Mouse (Mus musculus) adrenal gland, postnatal 36 days (tissue): ENCODE measurements around the gene Ak9. TPM values are rescaled to one million over a fixed set of nuclear protein-coding genes. Genes with fewer than 3 reads are reported as not detected.

ENCODE experiments used
- DNase-seq, 2 experiments: peaks; one replicate each; pipeline ENCODE4 v3.0.0; 2021; ENCODE audit warnings: mixed read lengths in 1 of 2
- long read RNA-seq, 2 experiments: library from polyadenylated mRNA; stranded (forward); transcript quantifications; one replicate each; pipeline ENCODE4 v2.0.0; 2021; ENCODE audit warnings: borderline sequencing depth in 2 of 2
- total RNA-seq, 2 experiments: library from RNA; stranded (reverse); gene quantifications; 2 replicates each; pipeline ENCODE4 v1.2.3; 2021

The Ak9 gene
- not detected for total RNA-seq
- long read RNA-seq, experiment 1, partial matches to known transcripts = 0 of 1 reads
- long read RNA-seq, experiment 1, other reads (novel, unspliced or antisense) = 1 of 1 reads
- long read RNA-seq, experiment 2 = 0 reads

GRCm38 (mm10) chr10:41303639-41304444 lies at the start of gene Ak9:
TSS of gene Ak9 (plus strand) at chr10:41303980.
- DNase-seq = peak; percentile 90 to 93

- no peak for DNase-seq
Measured at GRCm38 (mm10) chr10:41260243-41261006, 43.4 kb upstream of the Ak9 start.

- no peak for DNase-seq
Measured at GRCm38 (mm10) chr10:41261218-41261617, 42.6 kb upstream of the Ak9 start.

- no peak for DNase-seq
Measured at GRCm38 (mm10) chr10:41261889-41262288, 41.9 kb upstream of the Ak9 start.

- peak; percentile 25 to 29 for DNase-seq
Measured at GRCm38 (mm10) chr10:41271860-41272259, 31.9 kb upstream of the Ak9 start.

- DNase-seq = no peak
Measured at GRCm38 (mm10) chr10:41274871-41275270, 28.9 kb upstream of the Ak9 start.

GRCm38 (mm10) chr10:41278808-41279207 lies 25.0 kb upstream of the Ak9 start:
- no peak for DNase-seq

- no peak for DNase-seq
Measured at GRCm38 (mm10) chr10:41280177-41280576, 23.6 kb upstream of the Ak9 start.

GRCm38 (mm10) chr10:41280796-41281195 lies 23.0 kb upstream of the Ak9 start:
- DNase-seq = no peak

- DNase-seq = no peak
Measured at GRCm38 (mm10) chr10:41282086-41282485, 21.7 kb upstream of the Ak9 start.

- no peak for DNase-seq
Measured at GRCm38 (mm10) chr10:41287618-41288017, 16.2 kb upstream of the Ak9 start.

GRCm38 (mm10) chr10:41288074-41288473 lies 15.7 kb upstream of the Ak9 start:
- no peak for DNase-seq

GRCm38 (mm10) chr10:41288771-41289415 lies 14.9 kb upstream of the Ak9 start:
- DNase-seq = peak; percentile 84 to 85

GRCm38 (mm10) chr10:41291021-41291420 lies 12.8 kb upstream of the Ak9 start:
- no peak for DNase-seq

GRCm38 (mm10) chr10:41293019-41293418 lies 10.8 kb upstream of the Ak9 start:
- no peak for DNase-seq

GRCm38 (mm10) chr10:41294734-41295133 lies 9.0 kb upstream of the Ak9 start:
- no peak for DNase-seq

GRCm38 (mm10) chr10:41295145-41295544 lies 8.6 kb upstream of the Ak9 start:
- DNase-seq = peak; percentile 1 to 8

GRCm38 (mm10) chr10:41300161-41300560 lies 3.6 kb upstream of the Ak9 start:
- no peak for DNase-seq

- peak; percentile 87 to 95 for DNase-seq
Measured at GRCm38 (mm10) chr10:41302689-41303431, 920 bp upstream of the Ak9 start, which contains the start of gene Fig4. TSS of gene Fig4 (minus strand) at chr10:41303260.

- DNase-seq = no peak
Measured at GRCm38 (mm10) chr10:41304961-41305455, 1.2 kb downstream of the Ak9 start.

GRCm38 (mm10) chr10:41308205-41308604 lies 4.4 kb downstream of the Ak9 start:
- no peak for DNase-seq

- DNase-seq = no peak
Measured at GRCm38 (mm10) chr10:41315866-41316265, 12.1 kb downstream of the Ak9 start.
